Mouse (Mus musculus) liver, postnatal 0 days (tissue): Measurements from ENCODE around the gene A130010J15Rik.

ENCODE experiments used
- CTCF ChIP-seq: sonication (generic); IDR thresholded peaks from 2 replicates; pipeline ENCODE4 v1.5.1; 2016; ENCODE audit warnings: antibody characterized with exemption, low read depth
- EP300 ChIP-seq: IDR thresholded peaks from 2 replicates; pipeline ENCODE4 v1.6.1; 2016; ENCODE audit warnings: antibody characterized with exemption, low read depth, mild to moderate bottlenecking

DNA sequence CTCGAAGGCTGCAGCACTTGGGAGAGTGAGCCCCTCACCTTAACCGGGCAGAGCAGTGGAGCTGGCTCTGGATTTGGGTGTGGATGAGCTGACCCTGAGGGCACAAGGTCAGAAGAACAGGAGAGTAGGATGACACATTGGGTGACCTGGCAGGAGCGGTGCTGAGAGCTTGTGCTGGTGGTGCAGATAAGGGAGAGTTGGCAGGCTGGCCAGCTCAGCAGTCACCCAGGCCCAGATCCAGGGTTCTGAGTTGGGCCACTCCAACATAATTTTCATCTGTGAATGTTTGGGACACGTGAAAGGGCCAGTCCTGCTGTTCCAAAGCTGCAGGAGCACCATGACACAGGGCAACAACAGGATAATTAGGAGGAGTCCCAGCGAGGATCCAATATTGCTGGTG is 43.5 kb downstream of the A130010J15Rik start:
- TF ChIP-seq EP300 (no peak), CTCF (no peak)
